Mouse (Mus musculus): Measurements from ENCODE around the gene Adgrl2. TPM values are rescaled to one million over a fixed set of nuclear protein-coding genes. Genes with fewer than 3 reads are reported as not detected.

Gene Adgrl2
- polyA plus RNA-seq, 1 experiment from 2014 or later: 114 TPM

DNA sequence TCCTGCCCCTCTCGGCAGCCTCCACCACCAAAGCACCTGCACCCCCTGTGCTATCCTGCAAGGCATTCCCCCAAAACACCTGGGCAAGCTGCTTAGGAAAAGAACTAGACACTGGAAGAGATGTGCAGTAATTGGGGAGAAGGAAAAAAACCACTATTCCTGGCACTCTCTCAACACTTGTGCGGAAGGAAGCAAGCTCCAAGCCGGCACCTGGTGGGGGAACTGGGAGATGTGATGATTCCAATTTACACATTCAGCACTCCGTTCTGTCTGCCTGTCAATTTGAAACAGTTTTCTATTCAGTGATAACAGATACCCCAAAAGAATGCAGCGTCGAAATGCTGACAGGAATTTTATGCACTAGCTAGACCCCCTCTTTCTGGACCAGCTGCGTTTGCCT lies 50.9 kb downstream of the Adgrl2 start:
- ATAC-seq: peak; percentile 18; the same call in 1 of the 2 replicates
- Histone ChIP-seq H3K4me3 (ENCODE audit: low read length) (no peak overlapping the region), H3K27me3 (replicated peaks; ENCODE audit: control insufficient read depth, insufficient read depth, low read length) (no peaks in the 10 kb centered on the region), H3K4me2 (ENCODE audit: low read length) (no peak overlapping the region), H3K4me1 (ENCODE audit: control insufficient read depth, insufficient read depth, low read depth, low read length) (peaks cover 9% of the 10 kb centered on the region), H3K27ac (ENCODE audit: low read depth, low read length) (no peak overlapping the region), H3K9me3 (ENCODE audit: control insufficient read depth, low read length) (no peaks in the 10 kb centered on the region), H3K9ac (ENCODE audit: low read depth, low read length) (no peak overlapping the region), H3K36me3 (ENCODE audit: control insufficient read depth, insufficient read depth, low read length) (no peaks in the 10 kb centered on the region)
- 27% methylated on average over 7 of the region's 7 CpGs for WGBS

DNA sequence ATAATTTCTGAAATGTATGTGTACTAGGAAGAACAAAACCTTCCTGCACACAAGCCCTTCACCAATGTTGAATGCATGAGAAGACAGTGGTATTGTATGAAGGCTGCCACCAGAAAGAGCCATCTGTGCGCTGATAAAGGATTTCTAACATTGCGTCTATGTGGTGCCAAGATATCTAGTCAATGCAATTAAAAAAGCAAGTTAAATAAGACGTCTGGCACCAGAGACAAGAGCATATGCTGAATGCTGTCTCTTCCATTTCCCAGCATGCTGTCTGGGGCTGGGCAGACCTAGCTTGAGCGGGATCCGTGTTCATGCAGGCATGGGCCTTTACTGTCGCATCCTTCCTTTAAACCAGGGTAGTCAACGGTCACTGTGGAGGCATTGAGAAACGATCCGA lies 55.3 kb downstream of the Adgrl2 start:
- H3K4me1 ChIP-seq (ENCODE audit: control insufficient read depth, insufficient read depth, low read depth, low read length): peaks cover 9% of the 10 kb centered on the region
- H3K27me3 ChIP-seq (replicated peaks; ENCODE audit: control insufficient read depth, insufficient read depth, low read length): no peaks in the 10 kb centered on the region
- H3K36me3 ChIP-seq (ENCODE audit: control insufficient read depth, insufficient read depth, low read length): no peaks in the 10 kb centered on the region
- 70% methylated on average over 9 of the region's 9 CpGs for WGBS
- no peak overlapping the region for H3K4me3 ChIP-seq (ENCODE audit: low read length)
- ATAC-seq: 0 out of 2 replicates have a peak, but pooled peaks have one; percentile 47
- H3K9ac ChIP-seq (ENCODE audit: low read depth, low read length): no peak overlapping the region
- no peak overlapping the region for H3K4me2 ChIP-seq (ENCODE audit: low read length)
- no peak overlapping the region for H3K27ac ChIP-seq (ENCODE audit: low read depth, low read length)
- H3K9me3 ChIP-seq (ENCODE audit: control insufficient read depth, low read length): no peaks in the 10 kb centered on the region

DNA sequence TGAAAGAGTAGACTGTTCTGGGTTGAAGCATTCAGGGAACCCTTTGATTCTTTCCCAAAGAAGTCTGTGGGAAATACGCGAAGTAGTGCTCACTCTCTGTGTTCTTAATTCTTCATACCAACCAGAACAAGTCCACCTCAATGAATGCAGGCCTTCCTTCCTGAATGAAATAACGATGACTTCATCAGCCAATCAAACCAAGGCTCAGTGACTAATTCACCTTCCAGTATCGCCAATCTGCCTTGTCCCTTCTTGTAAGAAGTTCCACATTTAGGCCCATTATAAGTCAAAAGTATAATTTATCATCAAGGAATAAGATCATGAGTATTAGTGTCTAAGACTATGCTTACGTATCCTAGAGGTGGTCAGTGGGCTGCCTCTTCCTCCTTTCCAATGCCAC lies 56.1 kb downstream of the Adgrl2 start:
- 91% methylated on average over 5 of the region's 5 CpGs for WGBS
- no peak for ATAC-seq

DNA sequence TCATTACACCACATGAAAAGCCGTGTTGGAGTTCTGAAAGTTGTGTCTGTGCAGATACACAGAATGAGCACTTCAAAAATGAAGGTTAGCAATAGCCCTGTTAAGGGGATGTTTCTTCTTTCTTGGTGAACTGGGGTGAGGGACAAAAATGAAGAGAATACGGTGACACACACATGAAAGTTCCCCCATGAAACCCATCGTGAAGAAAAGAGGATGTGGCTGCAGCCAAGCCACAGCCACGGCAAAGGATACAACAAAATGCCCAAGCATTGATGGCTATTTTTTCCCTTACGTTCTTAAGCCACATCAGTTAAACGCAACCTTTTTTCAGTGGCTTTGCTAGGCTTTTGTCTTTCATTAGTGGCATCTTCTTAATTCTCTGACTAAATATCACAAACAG lies 57.2 kb downstream of the Adgrl2 start:
- H3K4me1 ChIP-seq (ENCODE audit: control insufficient read depth, insufficient read depth, low read depth, low read length): peaks cover 3% of the 10 kb centered on the region; the same call in 1 of the 2 replicates
- WGBS: 90% methylated on average over 6 of the region's 6 CpGs

More for the DNA sequence above, 56.1 kb downstream of the Adgrl2 start:
- no peak overlapping the region for H3K4me3 ChIP-seq (ENCODE audit: low read length)
- no peaks in the 10 kb centered on the region for H3K9me3 ChIP-seq (ENCODE audit: control insufficient read depth, low read length)
- H3K4me2 ChIP-seq (ENCODE audit: low read length): no peak overlapping the region
- H3K9ac ChIP-seq (ENCODE audit: low read depth, low read length): no peak overlapping the region
- no peaks in the 10 kb centered on the region for H3K27me3 ChIP-seq (replicated peaks; ENCODE audit: control insufficient read depth, insufficient read depth, low read length)
- no peaks in the 10 kb centered on the region for H3K36me3 ChIP-seq (ENCODE audit: control insufficient read depth, insufficient read depth, low read length)
- peaks cover 5% of the 10 kb centered on the region for H3K4me1 ChIP-seq (ENCODE audit: control insufficient read depth, insufficient read depth, low read depth, low read length)
- no peak overlapping the region for H3K27ac ChIP-seq (ENCODE audit: low read depth, low read length)

DNA sequence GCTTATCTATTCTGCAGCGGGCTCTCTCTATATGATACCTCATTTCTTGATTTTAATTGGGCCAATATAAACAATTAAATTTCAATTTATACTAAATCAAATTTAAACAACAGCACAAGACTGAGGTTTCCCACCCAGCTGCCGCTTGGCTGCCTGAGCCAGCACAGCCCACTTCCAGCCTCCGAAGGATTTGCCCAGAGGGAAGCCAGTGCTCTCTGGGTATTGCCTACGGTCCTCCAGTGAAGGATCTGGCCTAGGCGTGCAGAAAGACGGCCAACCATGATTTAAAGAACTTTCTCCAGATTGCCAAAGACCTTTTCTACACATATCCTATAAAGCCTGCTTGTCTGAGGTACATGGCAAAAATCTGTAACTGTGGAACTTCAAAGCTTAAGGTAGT lies 59.4 kb downstream of the Adgrl2 start:
- no peak overlapping the region for H3K4me2 ChIP-seq (ENCODE audit: low read length)
- peaks cover 3% of the 10 kb centered on the region; the same call in 1 of the 2 replicates for H3K4me1 ChIP-seq (ENCODE audit: control insufficient read depth, insufficient read depth, low read depth, low read length)
- ATAC-seq: no peak
- H3K36me3 ChIP-seq (ENCODE audit: control insufficient read depth, insufficient read depth, low read length): no peaks in the 10 kb centered on the region
- H3K9me3 ChIP-seq (ENCODE audit: control insufficient read depth, low read length): no peaks in the 10 kb centered on the region
- H3K27ac ChIP-seq (ENCODE audit: low read depth, low read length): no peak overlapping the region
- no peak overlapping the region for H3K4me3 ChIP-seq (ENCODE audit: low read length)
- H3K9ac ChIP-seq (ENCODE audit: low read depth, low read length): no peak overlapping the region
- 70% methylated on average over 6 of the region's 6 CpGs for WGBS
- no peaks in the 10 kb centered on the region for H3K27me3 ChIP-seq (replicated peaks; ENCODE audit: control insufficient read depth, insufficient read depth, low read length)

More for the DNA sequence above, 57.2 kb downstream of the Adgrl2 start:
- Histone ChIP-seq H3K4me2 (ENCODE audit: low read length) (no peak overlapping the region), H3K4me3 (ENCODE audit: low read length) (no peak overlapping the region), H3K9ac (ENCODE audit: low read depth, low read length) (no peak overlapping the region), H3K36me3 (ENCODE audit: control insufficient read depth, insufficient read depth, low read length) (no peaks in the 10 kb centered on the region), H3K9me3 (ENCODE audit: control insufficient read depth, low read length) (no peaks in the 10 kb centered on the region), H3K27ac (ENCODE audit: low read depth, low read length) (no peak overlapping the region), H3K27me3 (replicated peaks; ENCODE audit: control insufficient read depth, insufficient read depth, low read length) (no peaks in the 10 kb centered on the region)
- no peak for ATAC-seq

DNA sequence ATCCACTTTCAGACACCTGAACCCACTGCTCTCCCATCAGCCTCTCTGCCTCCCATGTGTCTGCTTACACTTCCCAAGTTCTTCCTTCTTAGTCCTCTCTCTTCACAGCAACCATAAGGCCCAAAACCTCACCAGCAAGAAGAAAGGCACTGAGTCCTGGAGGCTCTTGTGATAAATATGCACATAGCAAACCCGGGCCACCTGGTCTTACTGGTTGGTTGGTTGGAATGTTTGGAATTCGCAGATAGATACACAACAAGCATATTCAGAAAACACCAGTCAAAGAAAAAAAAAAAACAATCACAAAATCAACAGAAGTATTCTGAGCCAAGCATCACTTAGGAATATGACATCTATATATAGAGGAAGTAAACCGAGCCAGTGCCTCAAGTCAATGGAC lies 64.0 kb downstream of the Adgrl2 start:
- ATAC-seq: no peak
- H3K9ac ChIP-seq (ENCODE audit: low read depth, low read length): no peak overlapping the region
- WGBS: 73% methylated on average over 3 of the region's 3 CpGs
- peaks cover 5% of the 10 kb centered on the region; the same call in 1 of the 2 replicates for H3K4me1 ChIP-seq (ENCODE audit: control insufficient read depth, insufficient read depth, low read depth, low read length)
- no peak overlapping the region for H3K4me2 ChIP-seq (ENCODE audit: low read length)
- no peak overlapping the region for H3K4me3 ChIP-seq (ENCODE audit: low read length)
- H3K27me3 ChIP-seq (replicated peaks; ENCODE audit: control insufficient read depth, insufficient read depth, low read length): no peaks in the 10 kb centered on the region
- no peaks in the 10 kb centered on the region for H3K36me3 ChIP-seq (ENCODE audit: control insufficient read depth, insufficient read depth, low read length)
- no peak overlapping the region for H3K27ac ChIP-seq (ENCODE audit: low read depth, low read length)
- no peaks in the 10 kb centered on the region for H3K9me3 ChIP-seq (ENCODE audit: control insufficient read depth, low read length)

DNA sequence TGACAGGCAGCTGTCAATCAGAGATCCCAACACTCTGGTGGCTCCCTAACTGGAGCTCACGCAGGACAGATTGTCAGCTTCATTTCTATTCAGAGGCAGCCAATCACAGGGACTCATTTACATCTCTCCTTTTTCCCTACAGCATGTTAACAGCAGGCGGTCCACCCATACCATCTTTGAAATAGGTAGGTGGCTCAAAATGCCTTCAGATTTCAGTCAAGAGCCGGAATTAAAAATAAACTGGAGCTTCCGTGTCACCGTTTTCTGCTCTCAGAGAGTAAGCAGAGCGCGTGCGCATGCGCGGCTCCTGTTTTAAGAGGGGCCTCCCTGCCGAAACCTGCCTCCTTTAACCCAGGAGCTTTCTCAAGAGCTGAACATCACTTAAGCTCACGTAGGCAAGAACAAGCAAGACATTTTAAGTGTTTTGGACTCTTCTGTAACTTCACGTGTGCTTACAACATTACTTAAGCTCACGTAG lies 67.7 kb downstream of the Adgrl2 start:
- 54% methylated on average over 14 of the region's 14 CpGs for WGBS

DNA sequence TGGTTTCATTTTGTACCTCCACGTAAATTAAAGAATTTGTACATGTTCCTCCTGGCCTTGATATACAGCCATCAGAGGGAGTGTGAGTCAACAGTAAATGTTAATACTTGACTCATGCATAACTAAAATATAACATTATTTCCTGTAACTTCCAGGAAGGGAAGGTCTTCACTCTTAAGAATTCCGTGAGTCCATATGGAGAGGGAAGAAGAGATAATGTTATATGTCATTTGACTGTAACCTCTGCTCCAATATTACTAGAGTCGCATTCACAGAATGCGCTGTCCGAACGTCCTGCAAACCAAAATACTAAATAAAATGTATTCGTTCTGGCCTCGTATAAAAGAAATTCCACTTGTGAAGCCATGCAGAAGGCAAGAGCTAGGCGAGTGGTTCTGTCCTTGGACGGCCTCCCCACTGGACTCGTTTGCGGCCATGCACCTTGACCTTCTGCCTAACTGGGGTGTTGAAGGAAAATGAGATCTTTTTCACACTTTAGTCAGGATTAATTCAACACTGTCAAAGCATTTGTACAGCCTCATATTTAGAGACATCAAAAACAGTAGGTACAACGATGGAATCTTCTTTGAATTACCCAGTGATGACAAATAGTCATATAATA lies 68.3 kb downstream of the Adgrl2 start:
- Histone ChIP-seq H3K4me3 (ENCODE audit: low read length) (no peak overlapping the region), H3K4me2 (ENCODE audit: low read length) (peak overlapping the region; percentile 49), H3K27ac (ENCODE audit: low read depth, low read length) (no peak overlapping the region), H3K36me3 (ENCODE audit: control insufficient read depth, insufficient read depth, low read length) (no peaks in the 10 kb centered on the region), H3K27me3 (replicated peaks; ENCODE audit: control insufficient read depth, insufficient read depth, low read length) (no peaks in the 10 kb centered on the region), H3K9me3 (ENCODE audit: control insufficient read depth, low read length) (no peaks in the 10 kb centered on the region), H3K4me1 (ENCODE audit: control insufficient read depth, insufficient read depth, low read depth, low read length) (peaks cover 5% of the 10 kb centered on the region; the same call in 1 of the 2 replicates), H3K9ac (ENCODE audit: low read depth, low read length) (no peak overlapping the region)
- 55% methylated on average over 13 of the region's 13 CpGs for WGBS
- ATAC-seq: no peak

More for the DNA sequence above, 67.7 kb downstream of the Adgrl2 start:
- 0 out of 2 replicates have a peak, but pooled peaks have one; percentile 46 for ATAC-seq
- H3K9ac ChIP-seq (ENCODE audit: low read depth, low read length): no peak overlapping the region
- peaks cover 5% of the 10 kb centered on the region; the same call in 1 of the 2 replicates for H3K4me1 ChIP-seq (ENCODE audit: control insufficient read depth, insufficient read depth, low read depth, low read length)
- H3K9me3 ChIP-seq (ENCODE audit: control insufficient read depth, low read length): no peaks in the 10 kb centered on the region
- no peaks in the 10 kb centered on the region for H3K36me3 ChIP-seq (ENCODE audit: control insufficient read depth, insufficient read depth, low read length)
- peak overlapping the region; percentile 49 for H3K4me2 ChIP-seq (ENCODE audit: low read length)
- H3K27ac ChIP-seq (ENCODE audit: low read depth, low read length): no peak overlapping the region
- no peaks in the 10 kb centered on the region for H3K27me3 ChIP-seq (replicated peaks; ENCODE audit: control insufficient read depth, insufficient read depth, low read length)
- peak overlapping the region; percentile 33 for H3K4me3 ChIP-seq (ENCODE audit: low read length)

DNA sequence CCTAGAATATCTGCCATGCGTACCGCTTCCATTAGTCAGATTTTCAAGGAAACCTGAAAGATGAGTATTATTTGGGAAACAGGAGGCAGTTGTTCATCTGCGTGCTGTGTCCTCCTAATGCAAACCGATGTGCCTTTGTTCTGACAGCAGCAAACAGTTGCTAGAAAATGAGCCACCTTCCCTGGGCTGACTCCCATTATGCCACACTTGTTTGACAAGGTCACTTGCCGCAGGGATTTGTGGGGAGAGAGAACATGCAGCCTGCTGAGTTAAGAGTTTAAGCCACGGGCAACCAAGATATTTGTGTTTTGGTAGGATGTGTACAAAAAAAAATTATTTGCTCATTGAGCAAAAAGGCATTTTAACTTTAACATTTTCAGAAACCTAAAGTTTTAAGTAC lies 69.5 kb downstream of the Adgrl2 start:
- 53% methylated on average over 6 of the region's 6 CpGs for WGBS
- no peak overlapping the region for H3K4me3 ChIP-seq (ENCODE audit: low read length)

More for the DNA sequence above, 69.5 kb downstream of the Adgrl2 start:
- Histone ChIP-seq H3K4me2 (ENCODE audit: low read length) (no peak overlapping the region), H3K9me3 (ENCODE audit: control insufficient read depth, low read length) (no peaks in the 10 kb centered on the region), H3K27me3 (replicated peaks; ENCODE audit: control insufficient read depth, insufficient read depth, low read length) (no peaks in the 10 kb centered on the region), H3K4me1 (ENCODE audit: control insufficient read depth, insufficient read depth, low read depth, low read length) (peaks cover 7% of the 10 kb centered on the region), H3K36me3 (ENCODE audit: control insufficient read depth, insufficient read depth, low read length) (no peaks in the 10 kb centered on the region), H3K27ac (ENCODE audit: low read depth, low read length) (no peak overlapping the region), H3K9ac (ENCODE audit: low read depth, low read length) (no peak overlapping the region)
- no peak for ATAC-seq
